10 mouse cellular contexts compared by ENCODE assay signal in the genomic region with DNA sequence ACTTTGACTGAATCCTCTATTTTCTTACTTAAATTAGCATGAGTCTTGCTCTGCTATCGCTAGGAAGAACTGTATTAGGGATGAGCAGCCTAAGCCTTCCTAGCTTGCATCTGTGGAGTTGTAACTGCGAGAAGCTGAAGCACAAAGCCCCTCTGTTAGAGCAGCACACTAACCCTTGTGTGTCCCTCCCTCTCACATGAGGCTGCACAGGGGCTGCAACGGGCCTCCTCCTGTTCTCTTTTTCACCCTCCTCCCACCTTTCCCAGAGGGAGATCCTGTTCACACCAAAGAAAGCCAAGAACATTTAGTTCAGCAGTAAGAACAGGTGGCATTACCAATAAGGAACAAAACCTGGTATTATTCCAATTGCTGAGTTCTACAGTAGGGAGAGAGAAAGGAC. TPM values are rescaled to one million over a fixed set of nuclear protein-coding genes. Genes with fewer than 3 reads are reported as not detected.
DNase-seq lines count a peak whose midpoint lies in the region; ATAC-seq and TF ChIP-seq lines count a peak whose summit lies in the region.
"Had no signal": no experiment of that assay in that cellular context is flagged by ENCODE, and none has a peak within 500 bp of the region (broad histone marks: within the 10 kb centered on the region; RNA-seq: fewer than 3 reads in every experiment).

No protein-coding gene starts in this region.

- DNase-seq in midbrain, embryonic 10.5 days (ENCODE audit: low spot score), result no peak
- no peak for DNase-seq in midbrain, embryonic 11.5 days (ENCODE audit: low spot score, missing footprints)
- DNase-seq in embryonic facial prominence, embryonic 10.5 days (ENCODE audit: low spot score), result peak; percentile 11
- peak; percentile 36 for DNase-seq in layer of hippocampus, adult 9-10 months (ENCODE audit: low spot score)
- peak; percentile 59 to 70 for DNase-seq in right cerebral cortex, postnatal 36 days (ENCODE audit: low spot score in 2 of 2)
- DNase-seq in adrenal gland, postnatal 36 days, result no peak
- no peak for DNase-seq in thymus, adult 2 months
- DNase-seq in heart, postnatal 36 days, result no peak

- WGBS in midbrain, embryonic 10.5 days, result 36% methylated on average over 3 of the region's 3 CpGs
- 41% methylated on average over 3 of the region's 3 CpGs for WGBS in midbrain, embryonic 11.5 days
- WGBS in embryonic facial prominence, embryonic 10.5 days, result 20% methylated on average over 3 of the region's 3 CpGs
- 90% methylated on average over 3 of the region's 3 CpGs for WGBS in thymus, adult 2 months

- H3K27me3 ChIP-seq in midbrain, embryonic 10.5 days (ENCODE audit: low read depth, poor library complexity, severe bottlenecking), result no peaks in the 10 kb centered on the region
- no peaks in the 10 kb centered on the region for H3K27me3 ChIP-seq in midbrain, embryonic 11.5 days (ENCODE audit: control insufficient read depth, insufficient read depth, low read length)
- H3K27me3 ChIP-seq in embryonic facial prominence, embryonic 10.5 days (replicated peaks; ENCODE audit: low read depth, poor library complexity, severe bottlenecking), result no peaks in the 10 kb centered on the region
- H3K27me3 ChIP-seq in thymus, adult 2 months (ENCODE audit: control insufficient read depth, insufficient read depth, low read length), result no peaks in the 10 kb centered on the region
- H3K27me3 ChIP-seq: stomach, embryonic 15.5 days had no signal

- no peak overlapping the region for H3K4me2 ChIP-seq in midbrain, embryonic 11.5 days
- H3K4me2 ChIP-seq: stomach, embryonic 15.5 days had no signal

- H3K4me3 ChIP-seq in midbrain, embryonic 10.5 days, result no peak overlapping the region
- H3K4me3 ChIP-seq in midbrain, embryonic 11.5 days (ENCODE audit: low read depth, low read length), result no peak overlapping the region
- no peak overlapping the region for H3K4me3 ChIP-seq in embryonic facial prominence, embryonic 10.5 days
- H3K4me3 ChIP-seq in thymus, adult 2 months (ENCODE audit: control insufficient read depth, insufficient read depth, low read length), result no peak overlapping the region
- H3K4me3 ChIP-seq: stomach, embryonic 15.5 days had no signal

- no peak for TF ChIP-seq POLR2A in thymus, adult 2 months (IDR thresholded peaks at IDR 0.05; ENCODE audit: control insufficient read depth, extremely low read depth, insufficient read depth, low read length, poor library complexity)

- H3K4me1 ChIP-seq in midbrain, embryonic 10.5 days, result peaks cover 11% of the 10 kb centered on the region
- peaks cover 6% of the 10 kb centered on the region for H3K4me1 ChIP-seq in midbrain, embryonic 11.5 days (ENCODE audit: control insufficient read depth, insufficient read depth, low read length)
- peaks cover 11% of the 10 kb centered on the region for H3K4me1 ChIP-seq in embryonic facial prominence, embryonic 10.5 days
- H3K4me1 ChIP-seq in thymus, adult 2 months (replicated peaks; ENCODE audit: control insufficient read depth, insufficient read depth, low read length), result no peaks in the 10 kb centered on the region
- H3K4me1 ChIP-seq: stomach, embryonic 15.5 days had no signal

- no peak for TF ChIP-seq CTCF in thymus, adult 2 months (IDR thresholded peaks at IDR 0.05; ENCODE audit: borderline replicate concordance, control insufficient read depth, extremely low read depth, insufficient read depth, low read length, poor library complexity)

- H3K9ac ChIP-seq in midbrain, embryonic 11.5 days (ENCODE audit: low read length), result no peak overlapping the region
- H3K9ac ChIP-seq: stomach, embryonic 15.5 days had no signal

- peak overlapping the region; percentile 49; the same call in 1 of the 2 replicates for H3K27ac ChIP-seq in midbrain, embryonic 10.5 days (replicated peaks)
- H3K27ac ChIP-seq in midbrain, embryonic 11.5 days (ENCODE audit: low read depth, low read length), result no peak overlapping the region
- H3K27ac ChIP-seq in embryonic facial prominence, embryonic 10.5 days (replicated peaks), result peak overlapping the region; percentile 44
- H3K27ac ChIP-seq in thymus, adult 2 months (ENCODE audit: control insufficient read depth, insufficient read depth, low read length), result no peak overlapping the region
- H3K27ac ChIP-seq: stomach, embryonic 15.5 days had no signal

- no peak for ATAC-seq in midbrain, embryonic 11.5 days (ENCODE audit: low FRiP score)
- ATAC-seq: inflammation-experienced regulatory T-cells, adult 6 months had no signal

- H3K36me3 ChIP-seq in midbrain, embryonic 10.5 days, result 0 out of 2 replicates have a peak, but pooled peaks cover 1% of the 10 kb centered on the region
- no peaks in the 10 kb centered on the region for H3K36me3 ChIP-seq in midbrain, embryonic 11.5 days (ENCODE audit: control insufficient read depth, insufficient read depth, low read length)
- peaks cover 1% of the 10 kb centered on the region for H3K36me3 ChIP-seq in embryonic facial prominence, embryonic 10.5 days (replicated peaks)
- no peaks in the 10 kb centered on the region for H3K36me3 ChIP-seq in thymus, adult 2 months (ENCODE audit: control insufficient read depth, insufficient read depth, low read length)
- H3K36me3 ChIP-seq: stomach, embryonic 15.5 days had no signal

- intact Hi-C loops in heart, postnatal 36 days (cut with DNase I), result no loop called here

- H3K9me3 ChIP-seq in midbrain, embryonic 10.5 days (replicated peaks), result no peaks in the 10 kb centered on the region
- no peaks in the 10 kb centered on the region for H3K9me3 ChIP-seq in midbrain, embryonic 11.5 days (ENCODE audit: control insufficient read depth, low read length)
- H3K9me3 ChIP-seq in embryonic facial prominence, embryonic 10.5 days, result no peaks in the 10 kb centered on the region
- H3K9me3 ChIP-seq: stomach, embryonic 15.5 days had no signal

RNA-seq across cellular contexts. Expression of a gene that starts 45.1 kb away (rescaled TPM):
- 14.2 and 14.3 TPM in 2 replicates for polyA plus RNA-seq in midbrain, embryonic 10.5 days (2016; fragmentation: Nextera tagmentation; extraction: Ambion mirVana)
- polyA plus RNA-seq in midbrain, embryonic 11.5 days (2014; fragmentation: Nextera tagmentation; extraction: Ambion mirVana), result 14.2 and 14.3 TPM in 2 replicates
- polyA plus RNA-seq in embryonic facial prominence, embryonic 10.5 days (2016; fragmentation: Nextera tagmentation; extraction: Ambion mirVana), result 13.4 and 15.2 TPM in 2 replicates
- total RNA-seq in adrenal gland, postnatal 36 days (2021), result 10 to 100 TPM; 14.1 to 14.6 TPM
- polyA plus RNA-seq in thymus, adult 2 months (2012; rRNA removed), result 3.2 and 3.9 TPM in 2 replicates
- total RNA-seq in heart, postnatal 36 days (2021), result 10 to 100 TPM; 20.9 to 21.1 TPM

RNA-seq across cellular contexts. Expression of a gene that starts 49.4 kb away (rescaled TPM):
- 40.9 and 48.8 TPM in 2 replicates for polyA plus RNA-seq in midbrain, embryonic 10.5 days (2016; fragmentation: Nextera tagmentation; extraction: Ambion mirVana)
- polyA plus RNA-seq in midbrain, embryonic 11.5 days (2014; fragmentation: Nextera tagmentation; extraction: Ambion mirVana), result 58.4 and 66.2 TPM in 2 replicates
- polyA plus RNA-seq in embryonic facial prominence, embryonic 10.5 days (2016; fragmentation: Nextera tagmentation; extraction: Ambion mirVana), result 43.4 and 46.3 TPM in 2 replicates
- 10 to 100 TPM; 66.8 to 67.6 TPM for total RNA-seq in adrenal gland, postnatal 36 days (2021)
- 26.1 and 29.1 TPM in 2 replicates for polyA plus RNA-seq in thymus, adult 2 months (2012; rRNA removed)
- total RNA-seq in heart, postnatal 36 days (2021), result 10 to 100 TPM; 64.4 to 65.0 TPM

Comparison
In these comparisons a context has a peak if more than half of its experiments do, and no peak if none do; other contexts are left out.
1. H3K27ac ChIP-seq: peak in midbrain, embryonic 10.5 days (single experiment) and embryonic facial prominence, embryonic 10.5 days (single experiment); none in midbrain, embryonic 11.5 days (single experiment) and thymus, adult 2 months (single experiment).
2. DNase-seq: peak in embryonic facial prominence, embryonic 10.5 days (single experiment), layer of hippocampus, adult 9-10 months (single experiment) and right cerebral cortex, postnatal 36 days (2 of 2); none in midbrain, embryonic 10.5 days (single experiment), midbrain, embryonic 11.5 days (single experiment), adrenal gland, postnatal 36 days (0 of 2), thymus, adult 2 months (single experiment) and heart, postnatal 36 days (0 of 2).